19 mouse cellular contexts compared by ENCODE assay signal in the genomic region with DNA sequence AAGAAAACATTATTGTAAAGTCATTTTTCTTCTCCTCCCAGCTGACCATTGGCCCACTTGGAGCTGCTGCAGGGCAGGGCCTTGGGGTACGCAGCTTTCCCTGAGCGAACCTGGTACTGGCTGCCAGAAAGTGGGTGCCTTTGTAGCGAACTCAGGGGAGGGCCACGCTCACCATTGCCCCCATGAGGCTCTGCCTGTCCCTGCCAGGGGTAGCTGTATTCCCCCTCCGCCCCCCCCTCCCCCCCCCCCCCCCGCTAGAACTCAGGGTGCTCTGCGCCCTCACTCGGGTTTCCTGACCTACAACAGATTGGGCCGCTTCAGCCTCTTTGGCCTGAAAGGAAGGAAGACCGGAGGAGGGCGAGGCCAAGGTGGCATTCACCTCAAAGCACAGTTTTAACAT. TPM values are rescaled to one million over a fixed set of nuclear protein-coding genes. Genes with fewer than 3 reads are reported as not detected.
A peak's percentile ranks its signal among the peaks of the same experiment; 100 is the strongest.
DNase-seq lines count a peak whose midpoint lies in the region; ATAC-seq lines count a peak whose summit lies in the region.
"Had no signal": no experiment of that assay in that cellular context is flagged by ENCODE, and none has a peak within 500 bp of the region (broad histone marks: within the 10 kb centered on the region; RNA-seq: fewer than 3 reads in every experiment).

No protein-coding gene starts in this region.

- no peak overlapping the region for H3K4me3 ChIP-seq in hindbrain, embryonic 12.5 days
- H3K4me3 ChIP-seq in hindbrain, embryonic 14.5 days (replicated peaks; ENCODE audit: low read length): no peak overlapping the region
- H3K4me3 ChIP-seq: heart, embryonic 12.5 days; hindbrain, embryonic 13.5 days; liver, embryonic 15.5 days; neural tube, embryonic 15.5 days had no signal

- no peak overlapping the region for H3K9ac ChIP-seq in hindbrain, embryonic 12.5 days
- no peak overlapping the region for H3K9ac ChIP-seq in hindbrain, embryonic 14.5 days
- H3K9ac ChIP-seq: heart, embryonic 12.5 days; hindbrain, embryonic 13.5 days; liver, embryonic 15.5 days; neural tube, embryonic 15.5 days had no signal

- no peak for DNase-seq in hindbrain, embryonic 14.5 days (ENCODE audit: low spot score)
- DNase-seq in ES-CJ7 (ENCODE audit: low read depth, low spot score): peak; percentile 66
- DNase-seq in ZHBTc4 (ENCODE audit: low read depth, low spot score): peak; percentile 43
- DNase-seq in splenic B cell, adult 2 months (ENCODE audit: low read depth, low spot score): peak; percentile 44
- DNase-seq in right cerebral cortex, postnatal 14 days: no peak
- DNase-seq: adrenal gland, postnatal 25 days; cerebellum, adult 18-20 months; heart, postnatal 14 days; kidney, adult 8-10 months; kidney, postnatal 25 days had no signal

- no peaks in the 10 kb centered on the region for H3K36me3 ChIP-seq in hindbrain, embryonic 12.5 days
- no peaks in the 10 kb centered on the region for H3K36me3 ChIP-seq in hindbrain, embryonic 14.5 days (replicated peaks; ENCODE audit: control insufficient read depth, insufficient read depth)
- H3K36me3 ChIP-seq in splenic B cell, adult 2 months (ENCODE audit: control insufficient read depth, insufficient read depth, low read length, poor library complexity, severe bottlenecking): peaks cover 3% of the 10 kb centered on the region; the same call in 1 of the 2 replicates
- H3K36me3 ChIP-seq: heart, embryonic 12.5 days; hindbrain, embryonic 13.5 days; liver, embryonic 15.5 days; neural tube, embryonic 15.5 days had no signal

- H3K4me1 ChIP-seq in hindbrain, embryonic 12.5 days: no peaks in the 10 kb centered on the region
- H3K4me1 ChIP-seq in hindbrain, embryonic 14.5 days (replicated peaks; ENCODE audit: control insufficient read depth, insufficient read depth, low read length): no peaks in the 10 kb centered on the region
- H3K4me1 ChIP-seq: heart, embryonic 12.5 days; hindbrain, embryonic 13.5 days; liver, embryonic 15.5 days; neural tube, embryonic 15.5 days had no signal

- 0 out of 2 replicates have a peak, but pooled peaks cover 4% of the 10 kb centered on the region for H3K27me3 ChIP-seq in hindbrain, embryonic 12.5 days
- H3K27me3 ChIP-seq in hindbrain, embryonic 14.5 days (ENCODE audit: control insufficient read depth, insufficient read depth, low read length): no peaks in the 10 kb centered on the region
- H3K27me3 ChIP-seq in splenic B cell, adult 2 months (ENCODE audit: control insufficient read depth, insufficient read depth, low read length, poor library complexity, severe bottlenecking): no peaks in the 10 kb centered on the region
- H3K27me3 ChIP-seq: heart, embryonic 12.5 days; liver, embryonic 15.5 days; neural tube, embryonic 15.5 days had no signal

- no peak overlapping the region for H3K27ac ChIP-seq in hindbrain, embryonic 12.5 days
- no peak overlapping the region for H3K27ac ChIP-seq in hindbrain, embryonic 14.5 days
- H3K27ac ChIP-seq: hindbrain, embryonic 13.5 days; liver, embryonic 15.5 days; neural tube, embryonic 15.5 days had no signal

- peak; percentile 48; the same call in 1 of the 2 replicates for ATAC-seq in hindbrain, embryonic 12.5 days (ENCODE audit: low FRiP score)
- no peak for ATAC-seq in hindbrain, embryonic 14.5 days (ENCODE audit: low FRiP score)
- ATAC-seq in granulocyte monocyte progenitor cell, adult 5-6 weeks (replicated peaks; ENCODE audit: poor library complexity, severe bottlenecking): no peak
- ATAC-seq: forebrain, embryonic 16.5 days; lung, postnatal 0 days had no signal

- H3K9me3 ChIP-seq in hindbrain, embryonic 12.5 days (replicated peaks): no peaks in the 10 kb centered on the region
- H3K9me3 ChIP-seq in hindbrain, embryonic 14.5 days (ENCODE audit: control insufficient read depth, low read length): no peaks in the 10 kb centered on the region
- H3K9me3 ChIP-seq: heart, embryonic 12.5 days; hindbrain, embryonic 13.5 days; liver, embryonic 15.5 days; neural tube, embryonic 15.5 days had no signal

- no peak overlapping the region for H3K4me2 ChIP-seq in hindbrain, embryonic 12.5 days (replicated peaks)
- H3K4me2 ChIP-seq in hindbrain, embryonic 14.5 days (replicated peaks): no peak overlapping the region
- H3K4me2 ChIP-seq: heart, embryonic 12.5 days; hindbrain, embryonic 13.5 days; liver, embryonic 15.5 days; midbrain, embryonic 11.5 days; neural tube, embryonic 15.5 days had no signal

- 32% methylated on average over 10 of the region's 11 CpGs for WGBS in hindbrain, embryonic 12.5 days
- 22% methylated on average over 10 of the region's 11 CpGs for WGBS in hindbrain, embryonic 14.5 days

RNA-seq across cellular contexts. Expression of a gene that starts 36.5 kb away (rescaled TPM):
- polyA plus RNA-seq in hindbrain, embryonic 12.5 days (2016; fragmentation: Nextera tagmentation; extraction: Ambion mirVana): 8.8 and 9.2 TPM in 2 replicates
- 5.6 and 7.1 TPM in 2 replicates for polyA plus RNA-seq in hindbrain, embryonic 14.5 days (2014; fragmentation: Nextera tagmentation; extraction: Ambion mirVana)
- total RNA-seq in granulocyte monocyte progenitor cell, adult 5-6 weeks (2014; fragmentation: Nextera tagmentation): 10.8 and 16.2 TPM in 2 replicates
- 51.3 and 58.9 TPM in 2 replicates for total RNA-seq in granulocyte monocyte progenitor cell, adult 5-6 weeks (2017)

RNA-seq across cellular contexts. Expression of a gene that starts 42.0 kb away (rescaled TPM):
- 5.9 and 6.9 TPM in 2 replicates for polyA plus RNA-seq in hindbrain, embryonic 12.5 days (2016; fragmentation: Nextera tagmentation; extraction: Ambion mirVana)
- 9.9 and 10.4 TPM in 2 replicates for polyA plus RNA-seq in hindbrain, embryonic 14.5 days (2014; fragmentation: Nextera tagmentation; extraction: Ambion mirVana)
- not detected in 2 replicates for total RNA-seq in granulocyte monocyte progenitor cell, adult 5-6 weeks (2014; fragmentation: Nextera tagmentation)
- not detected in 2 replicates for total RNA-seq in granulocyte monocyte progenitor cell, adult 5-6 weeks (2017)
- polyA plus RNA-seq: liver, embryonic 15.5 days had no signal

Comparison
In these comparisons a context has a peak if more than half of its experiments do, and no peak if none do; other contexts are left out.
1. DNase-seq: peak in ES-CJ7 (single experiment), ZHBTc4 (single experiment) and splenic B cell, adult 2 months (single experiment); none in hindbrain, embryonic 14.5 days (single experiment) and right cerebral cortex, postnatal 14 days (single experiment).